Mouse (Mus musculus) CD4-positive, CD25-positive, alpha-beta regulatory T cell (primary cell): Measurements from ENCODE around the gene Bad. TPM values are rescaled to one million over a fixed set of nuclear protein-coding genes. Genes with fewer than 3 reads are reported as not detected.

Experiments used
- polyA plus RNA-seq: library from polyadenylated mRNA; unstranded; fragments of 100-300 nt; shearing (Covaris generic); gene quantifications from one replicate; pipeline ENCODE4 v1.2.1, GENCODE M21; 2017

Bad gene
- polyA plus RNA-seq, 1 experiment from 2014 or later: 31.7 TPM

Other genes starting within 250 kb of the Bad start
- 45.6 TPM for gene Rps6ka4, start 101.2 kb upstream of the Bad start, polyA plus RNA-seq
- 46.8 TPM for gene Ccdc88b, start 83.7 kb upstream of the Bad start, polyA plus RNA-seq
- gene Trmt112, start 32.2 kb upstream of the Bad start, polyA plus RNA-seq: 169 TPM
- 240 TPM for gene Prdx5, start 31.8 kb upstream of the Bad start, polyA plus RNA-seq
- 24.5 TPM for gene Esrra, start 20.0 kb upstream of the Bad start, polyA plus RNA-seq
- not detected for gene Catsperz, start 16.5 kb upstream of the Bad start, polyA plus RNA-seq
- 0.26 TPM for gene Kcnk4, start 7.3 kb upstream of the Bad start, polyA plus RNA-seq
- gene Gpr137, start 619 bp downstream of the Bad start, polyA plus RNA-seq: 15.2 TPM
- 185 TPM for gene Ppp1r14b, start 33.1 kb downstream of the Bad start, polyA plus RNA-seq
- gene Plcb3, start 34.6 kb downstream of the Bad start, polyA plus RNA-seq: 30.8 TPM
- gene Fkbp2, start 38.6 kb downstream of the Bad start, polyA plus RNA-seq: 40.8 TPM
- gene Vegfb, start 45.8 kb downstream of the Bad start, polyA plus RNA-seq: 9.3 TPM
- gene Dnajc4, start 50.7 kb downstream of the Bad start, polyA plus RNA-seq: 57.7 TPM
- 25.7 TPM for gene Nudt22, start 54.3 kb downstream of the Bad start, polyA plus RNA-seq
- 5.3 TPM for gene Trpt1, start 54.3 kb downstream of the Bad start, polyA plus RNA-seq
- 376 TPM for gene Fermt3, start 77.6 kb downstream of the Bad start, polyA plus RNA-seq
- 163 TPM for gene Stip1, start 98.1 kb downstream of the Bad start, polyA plus RNA-seq
- gene Macrod1, start 114.9 kb downstream of the Bad start, polyA plus RNA-seq: 26.0 TPM
- 0.04 TPM for gene Flrt1, start 163.9 kb downstream of the Bad start, polyA plus RNA-seq